Mouse (Mus musculus) ES-E14 (cell line): ENCODE data around the gene Scrn1. TPM values are rescaled to one million over a fixed set of nuclear protein-coding genes. Genes with fewer than 3 reads are reported as not detected.

ENCODE experiments used
- DNase-seq: peaks from one replicate; pipeline ENCODE4 v3.0.0-alpha.2; 2013; ENCODE audit warnings: low read depth, low spot score
- H3K27ac ChIP-seq: 2 replicates; pipeline ENCODE4 v1.5.1; 2012; ENCODE audit warnings: low read depth, mild to moderate bottlenecking, low read length, moderate library complexity, mixed read lengths; ENCODE audit not compliant: poor library complexity, insufficient read depth, severe bottlenecking
- H3K36me3 ChIP-seq: 2 replicates; pipeline ENCODE4 v1.6.1; 2012; ENCODE audit warnings: mild to moderate bottlenecking, low read length, moderate library complexity, mixed read lengths; ENCODE audit not compliant: control insufficient read depth, poor library complexity, insufficient read depth, severe bottlenecking
- H3K4me1 ChIP-seq, 2 experiments: fragments of 150-350 bp in 1 of 2; sonication (generic) in 1 of 2; 2 replicates each; pipeline ENCODE4 v1.6.1; 2012; ENCODE audit warnings: low read length in 2 of 2, mild to moderate bottlenecking in 1 of 2, mixed read lengths in 1 of 2; ENCODE audit not compliant: control insufficient read depth in 2 of 2, insufficient read depth in 2 of 2, poor library complexity in 1 of 2
- H3K4me3 ChIP-seq, 2 experiments: fragments of 150-350 bp in 1 of 2; sonication (generic) in 1 of 2; 2 replicates each; pipeline ENCODE4 v1.5.1; 2012; ENCODE audit warnings: low read length in 2 of 2, low read depth in 1 of 2, mild to moderate bottlenecking in 1 of 2, mixed read lengths in 1 of 2; ENCODE audit not compliant: insufficient read depth in 1 of 2, poor library complexity in 1 of 2, severe bottlenecking in 1 of 2
- H3K9ac ChIP-seq: 2 replicates; pipeline ENCODE4 v1.6.1; 2012; ENCODE audit warnings: low read depth, mild to moderate bottlenecking, low read length, mixed read lengths; ENCODE audit not compliant: poor library complexity, insufficient read depth, severe bottlenecking
- H3K9me3 ChIP-seq: fragments of 150-350 bp; sonication (generic); 2 replicates; pipeline ENCODE4 v1.6.1; 2012; ENCODE audit warnings: low read depth, mild to moderate bottlenecking, low read length; ENCODE audit not compliant: control insufficient read depth, insufficient read depth
- CHD2 ChIP-seq: IDR thresholded peaks from 2 replicates; pipeline ENCODE4 v1.6.1; 2014; ENCODE audit warnings: mild to moderate bottlenecking, low read depth, low read length, inconsistent platforms
- HCFC1 ChIP-seq: IDR thresholded peaks from 2 replicates; pipeline ENCODE4 v1.6.1; 2012; ENCODE audit warnings: low read length, inconsistent platforms, borderline replicate concordance; ENCODE audit not compliant: insufficient read depth
- MAFK ChIP-seq: IDR thresholded peaks from 2 replicates; pipeline ENCODE4 v1.6.1; 2014; ENCODE audit warnings: mild to moderate bottlenecking, low read depth, low read length, inconsistent platforms; ENCODE audit not compliant: insufficient read depth
- ZC3H11A ChIP-seq: IDR thresholded peaks from 2 replicates; pipeline ENCODE4 v1.6.1; 2012; ENCODE audit warnings: low read depth, mild to moderate bottlenecking, inconsistent platforms, low read length, borderline replicate concordance
- ZNF384 ChIP-seq: IDR thresholded peaks from 2 replicates; pipeline ENCODE4 v1.6.1; 2012; ENCODE audit warnings: low read depth, low read length, inconsistent platforms
- in situ Hi-C, 2 experiments: fragments of 600-800 bp; cut with MboI; formaldehyde crosslinking; loops; one replicate each; pipeline ENCODE4 v1.15.1; 2025; ENCODE audit warnings: low sequenced_read_pairs in 2 of 2, inconsistent platforms in 1 of 2; ENCODE audit not compliant: unreplicated experiment in 2 of 2
- total RNA-seq: library from RNA; depleted of rRNA; stranded (reverse); fragments of 300-350 nt; gene quantifications from 2 replicates; pipeline ENCODE4 v1.2.3, GENCODE M21; 2012

Gene Scrn1
- total RNA-seq, 1 experiment, result 8.9 TPM

GRCm38 (mm10) chr6:54573218-54573955, 7.1 kb upstream of the Scrn1 start:
- Histone ChIP-seq H3K9ac (no peak overlapping the region), H3K4me3 (no peak overlapping the region), H3K4me1 (no peaks in the 10 kb centered on the region), H3K36me3 (no peaks in the 10 kb centered on the region), H3K27ac (no peak overlapping the region), H3K9me3 (no peaks in the 10 kb centered on the region)
- in situ Hi-C loops, result no loop called here
- DNase-seq, result no peak
- TF ChIP-seq HCFC1 (no peak), CHD2 (no peak), ZNF384 (no peak), MAFK (no peak), ZC3H11A (no peak)

- no peaks in the 10 kb centered on the region for H3K4me1 ChIP-seq
- in situ Hi-C loops, result no loop called here
- no peak overlapping the region for H3K27ac ChIP-seq
Observed at GRCm38 (mm10) chr6:54569776-54570175, 3.5 kb upstream of the Scrn1 start.

GRCm38 (mm10) chr6:54566546-54566919, 244 bp upstream of the Scrn1 start:
- TF ChIP-seq HCFC1 (no peak), ZC3H11A (no peak), MAFK (no peak), CHD2 (no peak), ZNF384 (no peak)
- H3K9ac ChIP-seq, result no peak overlapping the region
- DNase-seq, result no peak
- in situ Hi-C loops, result no loop called here
- H3K4me1 ChIP-seq, result 0 out of 4 replicates have a peak, but pooled peaks cover 0 to 4% of the 10 kb centered on the region in 2 experiments
- no peaks in the 10 kb centered on the region for H3K36me3 ChIP-seq
- no peaks in the 10 kb centered on the region for H3K9me3 ChIP-seq
- peak overlapping the region; percentile 49 to 63 for H3K4me3 ChIP-seq
- H3K27ac ChIP-seq, result no peak overlapping the region

More at GRCm38 (mm10) chr6:54569776-54570175, 3.5 kb upstream of the Scrn1 start:
- TF ChIP-seq CHD2 (no peak), ZC3H11A (no peak), MAFK (no peak), ZNF384 (no peak), HCFC1 (no peak)
- H3K36me3 ChIP-seq, result no peaks in the 10 kb centered on the region
- H3K4me3 ChIP-seq, result no peak overlapping the region
- no peak for DNase-seq
- H3K9ac ChIP-seq, result no peak overlapping the region
- H3K9me3 ChIP-seq, result no peaks in the 10 kb centered on the region

GRCm38 (mm10) chr6:54565012-54565411, 1.3 kb downstream of the Scrn1 start:
- Histone ChIP-seq H3K36me3 (no peaks in the 10 kb centered on the region), H3K4me1 (0 out of 4 replicates have a peak, but pooled peaks cover 0 to 4% of the 10 kb centered on the region in 2 experiments)

More at GRCm38 (mm10) chr6:54565012-54565411, 1.3 kb downstream of the Scrn1 start:
- Histone ChIP-seq H3K4me3 (peak overlapping the region in 1 of 2 experiments; percentile 63; a peak in 1 of 4 replicates), H3K9ac (no peak overlapping the region), H3K27ac (no peak overlapping the region), H3K9me3 (no peaks in the 10 kb centered on the region)
- TF ChIP-seq ZC3H11A, result no peak
- TF ChIP-seq CHD2, result no peak
- no peak for TF ChIP-seq MAFK
- TF ChIP-seq HCFC1, result no peak
- no peak for TF ChIP-seq ZNF384
- in situ Hi-C loops, result no loop called here
- no peak for DNase-seq
